Mouse (Mus musculus) granulocyte monocyte progenitor cell, adult 5-6 weeks (primary cell): ENCODE data around the gene Slc25a20. TPM values are rescaled to one million over a fixed set of nuclear protein-coding genes. Genes with fewer than 3 reads are reported as not detected.
A peak's percentile ranks its signal among the peaks of the same experiment; 100 is the strongest.
"Not testable (repeated sequence)": the region's sequence is repeated elsewhere in the genome, so short reads cannot be mapped to it uniquely, and the experiment has no call there.

Source experiments
- ATAC-seq: replicated peaks from 2 replicates; pipeline ENCODE4 v1.8.0; 2016; ENCODE audit warnings: mild to moderate bottlenecking, moderate TSS enrichment, inconsistent platforms; ENCODE audit not compliant: poor library complexity, severe bottlenecking
- total RNA-seq, 2 experiments: library from RNA; stranded (forward) in 1 of 2; stranded (reverse) in 1 of 2; fragments of 200-712, 200-1000 nt in 1 of 2; fragments of >200 nt in 1 of 2; fragmentation: Nextera tagmentation in 1 of 2; gene quantifications; 2 replicates each; pipeline ENCODE4 v1.2.3; 2014 to 2017

Gene Slc25a20
- total RNA-seq (2014; fragmentation: Nextera tagmentation) (20.2 and 28.6 TPM in 2 replicates), total RNA-seq (2017) (28.7 and 30.3 TPM in 2 replicates)

DNA sequence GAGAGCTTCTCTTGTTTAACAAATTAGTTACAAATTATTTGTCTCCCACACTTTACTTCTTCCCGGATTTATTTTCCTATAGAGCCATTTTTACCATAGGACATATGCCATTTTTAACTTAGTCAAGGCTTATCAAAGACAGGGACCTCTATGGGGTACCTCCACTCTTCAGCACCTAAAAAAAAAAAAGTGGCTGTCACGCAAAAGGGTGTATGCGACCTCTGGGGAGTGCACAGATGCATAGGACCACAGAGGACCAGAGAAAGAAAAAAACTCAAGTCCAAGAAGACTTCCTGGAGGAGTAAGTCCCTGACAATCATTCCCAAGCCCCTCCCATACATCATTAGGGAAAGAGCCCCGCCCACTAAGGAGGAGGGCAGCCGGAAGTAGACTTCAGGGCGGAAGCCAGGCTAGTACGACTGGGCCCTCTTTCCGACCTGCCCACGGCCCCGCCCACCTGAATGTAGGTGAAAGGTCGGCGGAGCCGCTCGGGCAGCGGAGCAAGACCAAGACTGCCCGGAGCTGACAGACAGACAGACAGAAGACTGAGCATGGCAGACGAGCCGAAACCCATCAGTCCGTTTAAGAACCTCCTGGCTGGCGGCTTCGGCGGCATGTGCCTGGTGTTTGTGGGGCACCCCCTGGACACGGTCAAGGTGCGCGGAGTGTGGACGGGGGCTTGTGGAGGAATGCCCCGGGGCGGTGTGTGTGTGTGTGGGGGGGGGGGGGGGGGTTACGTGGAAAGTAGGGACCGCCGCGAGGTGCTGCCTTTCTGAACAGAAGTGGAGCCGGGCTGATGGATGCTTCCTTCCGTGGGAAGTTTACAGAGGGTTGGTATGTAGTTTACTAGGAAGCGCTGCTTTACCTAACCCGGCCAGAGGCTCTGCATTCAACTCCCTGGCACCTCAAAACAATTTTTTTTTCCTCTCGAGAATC lies at the start of gene Slc25a20:
Gene Slc25a20, plus strand, starts transcription at position 412 of the 936 bp plus-strand sequence.
- peak; percentile 97 for ATAC-seq

DNA sequence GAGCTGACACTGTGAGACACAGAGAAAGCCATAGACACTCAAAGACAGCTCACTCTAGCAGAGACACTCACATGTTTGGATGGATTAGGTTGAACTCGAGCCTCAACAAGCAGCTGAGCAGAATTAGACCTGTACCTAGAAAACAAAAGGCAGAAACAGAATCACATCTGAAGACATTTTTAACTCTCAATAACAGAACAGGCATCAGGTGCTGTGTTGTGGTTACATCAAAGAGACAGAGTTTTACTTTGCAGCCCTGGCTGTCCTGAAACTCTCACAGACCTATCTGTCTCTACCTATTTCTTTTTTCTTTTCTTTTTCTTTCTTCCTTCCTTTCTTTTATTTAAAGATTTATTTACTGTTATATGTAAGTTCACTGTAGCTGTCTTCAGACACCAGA lies 44.6 kb upstream of the Slc25a20 start:
- no peak for ATAC-seq

DNA sequence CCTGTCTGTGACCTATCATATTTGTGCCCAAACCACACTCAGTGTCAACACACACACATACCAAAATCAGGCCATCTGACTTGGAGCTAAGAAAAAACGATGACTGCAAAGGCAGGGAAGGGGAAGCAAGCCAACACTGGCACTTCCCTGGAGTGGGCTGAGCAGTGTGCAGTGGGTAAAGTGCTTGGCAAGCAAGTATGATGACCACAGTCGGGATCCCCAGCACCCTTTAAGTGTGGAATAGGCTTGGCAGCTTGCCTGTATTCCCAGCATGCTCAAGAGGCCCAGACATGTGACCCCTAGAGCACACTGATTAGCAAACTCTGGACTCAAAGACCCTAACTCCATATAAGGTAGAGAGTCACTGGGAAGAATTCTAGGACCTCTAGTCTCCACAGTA lies 35.4 kb upstream of the Slc25a20 start:
- no peak for ATAC-seq

DNA sequence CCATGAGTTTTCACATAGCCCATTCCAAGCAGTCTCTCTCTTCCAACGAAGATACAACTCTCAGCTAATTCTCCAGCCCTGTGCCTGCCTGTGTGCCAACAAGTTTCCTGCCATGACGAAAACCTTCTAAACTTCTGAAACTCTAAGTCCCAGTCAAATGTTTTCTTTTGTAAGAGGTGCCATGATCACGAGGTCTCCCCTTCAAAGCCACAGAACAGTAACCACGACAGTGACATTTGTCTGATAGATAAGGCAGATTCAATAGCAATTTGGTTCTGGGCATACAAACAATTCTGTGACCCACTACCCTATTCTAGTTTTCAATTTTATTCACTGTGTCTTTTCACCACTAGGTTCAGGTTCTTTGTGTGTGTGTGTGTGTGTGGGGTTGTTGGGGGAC lies 33.7 kb upstream of the Slc25a20 start:
- ATAC-seq, result peak; percentile 20; the same call in 1 of the 2 replicates

DNA sequence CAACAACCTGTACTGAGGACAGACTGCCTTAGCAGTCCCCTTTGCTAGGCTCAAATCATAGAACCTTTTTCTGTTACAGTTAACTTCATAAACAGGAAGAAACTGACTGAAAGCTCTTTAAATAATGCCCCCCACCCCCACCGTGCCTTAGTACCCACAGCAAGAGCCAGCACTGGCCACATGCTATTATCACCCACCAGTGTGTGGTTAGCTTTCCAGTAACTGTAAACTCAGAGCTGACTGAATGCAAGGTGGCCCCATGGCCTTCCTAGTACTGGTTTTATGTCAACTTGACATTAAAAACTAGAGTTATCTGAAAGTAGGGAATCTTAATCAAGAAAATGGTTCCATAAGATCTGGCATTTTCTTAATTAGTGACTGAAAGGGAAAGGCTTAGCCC lies 31.2 kb upstream of the Slc25a20 start:
- ATAC-seq, result no peak

DNA sequence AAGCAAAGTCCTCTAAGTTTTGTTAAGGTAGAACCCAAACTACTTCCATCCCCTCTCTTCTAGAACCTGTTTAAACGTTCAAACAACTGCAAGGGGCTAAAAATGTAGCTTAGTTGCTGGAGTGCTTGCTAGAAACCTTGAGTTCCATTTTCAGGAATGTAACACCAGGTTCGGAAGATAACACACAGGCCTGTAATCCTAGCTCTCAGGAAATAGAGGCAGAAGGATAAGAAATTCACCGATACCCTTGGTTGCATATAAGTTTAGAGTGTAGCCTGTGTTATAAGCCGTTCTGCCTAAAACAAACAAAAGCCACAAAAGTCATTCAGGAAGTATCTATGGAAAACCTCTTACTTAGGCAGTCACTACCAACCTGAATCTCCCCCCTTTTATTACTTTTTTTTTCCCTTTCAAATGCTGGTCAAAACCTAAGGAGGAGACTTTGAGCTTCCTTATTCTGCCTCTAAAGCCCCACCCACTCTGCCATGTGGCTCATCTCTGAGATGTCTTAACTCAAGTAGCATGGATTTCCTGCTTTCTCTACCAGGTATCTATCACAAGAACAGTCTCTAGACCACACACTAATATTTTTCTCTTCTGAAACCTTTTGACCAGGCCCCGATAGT lies 30.1 kb upstream of the Slc25a20 start:
- peak; percentile 69 for ATAC-seq

DNA sequence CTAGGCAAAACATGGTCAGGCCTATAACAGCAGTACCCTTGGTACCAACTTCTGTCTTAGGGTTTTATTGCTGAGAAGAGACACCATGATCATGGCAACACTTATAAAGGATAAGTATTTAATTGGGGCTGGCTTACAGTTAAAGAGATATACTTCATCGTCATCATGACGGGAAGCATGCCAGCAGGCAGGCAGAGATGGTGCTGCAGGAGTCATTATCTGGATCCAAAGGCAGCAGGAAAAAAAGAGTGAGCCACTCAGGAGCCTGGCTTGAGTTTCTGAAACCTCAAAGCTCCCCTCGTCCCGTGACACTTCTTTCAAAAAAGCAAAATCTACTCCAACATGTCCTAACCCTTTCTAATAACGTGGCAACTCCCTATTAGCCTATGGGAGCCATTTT lies 29.5 kb upstream of the Slc25a20 start:
- ATAC-seq, result no peak

DNA sequence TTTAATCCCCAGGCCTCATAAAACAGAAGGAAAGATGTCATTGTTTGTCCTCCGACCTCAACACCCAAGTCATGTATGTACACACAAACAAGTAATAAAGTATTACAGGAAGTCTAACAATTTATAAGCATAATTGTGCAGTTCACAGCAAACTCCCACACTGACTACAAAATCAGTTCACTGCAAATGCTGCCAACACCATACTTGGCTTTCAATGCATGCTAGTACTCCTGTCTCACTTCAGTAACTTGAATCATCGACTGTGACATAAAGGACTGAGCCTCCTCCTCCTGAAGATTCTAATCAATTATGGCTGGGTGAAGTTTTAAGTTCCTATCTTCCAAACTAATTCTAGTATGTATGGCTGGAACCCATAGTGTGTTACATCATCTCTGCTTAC lies 28.0 kb upstream of the Slc25a20 start:
- no peak for ATAC-seq

DNA sequence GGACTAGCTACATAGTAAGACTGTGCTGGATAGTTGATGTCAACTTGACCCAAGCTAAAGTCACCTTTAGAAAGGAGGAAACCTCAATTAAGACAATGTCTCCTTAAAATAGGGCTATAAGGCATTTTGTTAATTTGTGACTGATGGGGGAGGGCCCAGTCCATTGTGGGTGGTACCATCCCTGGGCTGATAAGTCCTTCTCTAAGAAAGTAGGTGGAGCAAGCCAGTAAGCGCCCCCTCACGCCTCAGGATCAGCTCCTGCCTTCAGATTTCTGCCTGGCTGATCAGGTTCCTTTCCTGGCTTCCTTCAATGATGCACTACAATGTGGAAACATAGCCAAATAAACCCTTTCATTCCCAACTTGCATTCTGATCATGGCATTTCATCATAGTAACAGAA lies 26.5 kb upstream of the Slc25a20 start:
- ATAC-seq, result no peak

DNA sequence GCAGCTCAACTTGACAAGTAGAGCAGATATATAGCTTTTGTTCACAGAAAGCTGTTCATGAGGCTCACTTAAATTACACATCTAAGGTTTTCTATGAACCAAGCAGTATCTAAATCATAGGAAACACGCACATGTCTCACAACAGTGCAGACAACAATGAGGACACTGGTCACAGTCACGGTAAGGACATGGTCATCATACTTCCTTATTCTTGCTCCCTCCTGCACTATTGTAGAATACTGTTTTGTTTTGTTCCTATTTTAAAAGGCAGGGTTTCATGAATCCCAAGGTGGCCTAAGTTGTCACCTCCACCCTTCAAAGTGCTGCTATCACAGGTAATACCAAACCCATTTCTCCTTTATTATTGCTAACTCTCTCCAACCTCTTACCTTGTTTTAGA lies 22.1 kb upstream of the Slc25a20 start:
- ATAC-seq, result peak; percentile 68

DNA sequence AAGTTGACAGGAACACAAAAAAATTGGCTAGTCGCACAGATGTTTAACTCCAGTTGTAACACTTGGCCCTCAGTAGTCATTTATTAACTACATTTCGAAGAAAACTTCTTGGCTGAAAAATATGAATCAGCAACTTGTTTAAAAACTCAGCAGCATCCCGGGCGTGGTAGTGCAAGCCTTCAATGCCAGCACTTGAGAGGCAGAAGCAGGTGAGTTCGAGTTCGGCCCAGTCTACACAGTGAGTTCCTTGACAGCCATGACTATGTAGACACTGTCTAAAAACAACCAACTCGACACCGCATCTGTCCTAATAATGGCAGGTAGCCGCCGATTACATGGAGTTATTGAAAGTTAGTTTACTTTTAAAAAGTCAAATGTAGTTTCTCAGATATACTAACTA lies 13.7 kb upstream of the Slc25a20 start:
- ATAC-seq, result no peak

DNA sequence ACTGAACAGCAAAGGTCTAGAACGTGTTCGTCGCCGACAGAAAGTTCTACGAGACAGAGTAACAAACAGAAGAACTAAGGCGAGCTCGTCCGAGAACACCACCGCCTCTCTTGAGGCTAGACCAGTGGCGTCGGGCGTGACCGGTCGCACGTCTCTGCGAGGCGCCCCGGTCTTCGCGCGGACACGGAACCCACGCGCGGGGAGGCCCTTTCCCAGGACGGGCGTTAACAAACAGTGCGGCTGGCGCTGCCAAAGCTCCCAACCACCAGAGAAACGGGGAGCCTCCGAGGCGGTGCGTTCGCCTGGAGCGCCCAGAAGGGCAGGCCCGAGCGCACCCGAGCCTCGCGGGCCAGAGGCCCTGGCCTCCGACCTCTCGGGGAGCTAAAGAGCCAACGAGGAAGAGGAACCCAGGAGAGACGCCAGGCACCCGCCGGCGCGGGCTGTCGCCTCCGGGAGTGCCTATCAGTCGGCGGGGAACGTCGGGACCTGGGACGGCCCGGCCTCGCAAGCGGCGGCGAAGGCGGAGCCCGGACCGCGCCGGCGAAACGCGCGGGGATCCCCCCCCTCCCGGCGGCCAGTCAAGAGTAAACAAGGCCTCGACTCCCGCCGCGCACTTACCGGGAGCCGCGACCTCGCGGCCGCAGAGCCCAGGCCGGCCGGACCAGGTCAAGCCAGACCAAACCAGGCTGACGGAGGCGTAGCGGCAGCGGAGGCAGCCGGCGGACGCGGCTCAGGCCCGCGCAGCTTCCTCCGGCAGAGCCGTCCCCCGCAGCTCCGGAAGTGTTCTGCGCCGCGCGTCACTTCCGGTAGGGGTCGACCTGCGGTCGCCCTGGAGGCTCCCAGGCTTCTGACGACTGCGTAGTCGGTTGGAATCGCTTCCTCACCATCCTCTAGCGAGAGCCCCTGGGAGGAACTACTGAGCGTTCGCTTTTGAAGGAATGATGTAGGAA lies 13.0 kb upstream of the Slc25a20 start, which contains the start of gene Arih2:
Gene Arih2, minus strand, starts transcription at position 776 of the 950 bp plus-strand sequence.
- peak; percentile 93 for ATAC-seq

DNA sequence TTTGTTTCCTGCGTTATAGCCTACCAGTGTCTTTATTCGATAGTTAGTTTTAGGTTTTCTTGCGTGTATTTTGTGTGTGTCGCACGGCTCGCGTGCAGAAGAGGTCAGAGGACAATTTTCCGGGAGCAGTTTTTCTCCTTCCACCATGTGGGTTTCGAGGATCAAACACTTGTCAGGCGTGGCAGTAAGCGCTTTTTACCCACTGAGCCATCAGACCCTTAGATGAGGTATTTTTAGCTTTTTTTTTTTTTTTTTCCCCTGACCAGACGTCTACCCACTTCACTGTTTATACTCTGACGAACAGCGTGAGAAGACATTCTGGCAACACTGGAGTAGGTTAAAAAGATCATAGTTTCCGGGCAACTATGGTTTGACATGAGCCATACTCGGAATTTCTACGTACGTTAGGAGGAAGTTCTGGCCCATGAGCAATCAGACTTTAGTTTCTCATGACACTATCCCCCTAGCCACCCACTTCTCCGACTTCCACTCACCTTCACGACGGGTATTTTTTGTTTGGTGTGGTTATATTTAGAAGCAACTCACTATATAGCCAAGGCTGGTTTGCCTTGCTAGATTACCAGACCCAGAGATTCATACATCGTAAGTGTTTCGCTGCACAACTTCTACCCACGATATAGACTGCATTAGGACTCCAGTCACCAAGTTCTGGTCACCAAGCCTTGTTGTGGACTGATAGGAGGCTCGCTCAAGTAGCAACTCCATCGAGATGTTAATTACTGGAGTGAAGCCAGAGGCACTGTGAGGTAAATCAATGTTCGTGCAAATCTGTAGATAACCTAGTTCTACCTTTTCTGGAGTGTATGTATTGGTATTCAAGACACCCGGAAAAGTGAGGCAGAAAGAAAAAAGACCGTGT lies 12.1 kb upstream of the Slc25a20 start:
- peak; percentile 51 for ATAC-seq

DNA sequence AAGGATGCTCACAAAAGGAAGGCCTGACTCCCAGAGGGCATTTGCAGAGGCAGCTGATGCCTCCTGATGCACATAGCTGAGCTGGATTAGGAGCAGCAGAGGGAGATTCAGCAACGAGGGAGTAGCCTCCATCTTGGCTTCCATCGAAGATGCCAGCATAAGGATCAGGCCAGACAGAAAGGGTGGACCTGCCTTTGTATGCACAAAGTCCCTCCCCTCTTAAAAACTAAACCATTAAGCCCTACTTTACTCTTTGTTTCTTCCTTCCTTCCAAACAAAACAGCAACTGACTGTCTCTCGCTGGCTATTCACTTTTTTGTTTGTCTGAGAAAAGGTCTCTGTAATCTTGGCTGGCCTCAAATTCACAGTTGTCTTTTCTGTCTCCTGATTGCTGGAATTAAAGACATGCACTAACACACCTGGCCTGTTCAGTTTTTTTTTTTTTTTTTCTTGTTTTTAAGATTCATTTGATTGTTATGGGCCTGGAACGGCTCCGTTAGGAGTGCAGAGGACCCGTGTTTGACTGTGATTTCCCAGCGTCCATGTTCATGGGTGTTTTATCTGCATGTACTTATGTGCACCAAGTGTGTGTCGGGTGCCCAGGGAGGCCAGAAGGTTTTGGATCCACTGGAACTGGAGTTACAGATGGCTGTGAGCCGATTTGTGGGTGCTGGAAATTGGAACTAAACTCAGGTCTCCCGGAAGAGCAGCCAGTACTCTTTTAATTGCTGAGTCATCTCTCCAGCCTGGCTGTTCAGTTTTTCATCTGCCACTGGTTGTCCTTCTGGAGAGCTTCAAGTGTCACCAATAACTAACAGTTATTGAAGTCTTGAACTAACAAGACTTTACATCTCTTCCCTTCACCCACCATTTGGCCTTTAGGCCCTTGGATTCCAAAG lies 7.1 kb upstream of the Slc25a20 start:
- ATAC-seq, result no peak

DNA sequence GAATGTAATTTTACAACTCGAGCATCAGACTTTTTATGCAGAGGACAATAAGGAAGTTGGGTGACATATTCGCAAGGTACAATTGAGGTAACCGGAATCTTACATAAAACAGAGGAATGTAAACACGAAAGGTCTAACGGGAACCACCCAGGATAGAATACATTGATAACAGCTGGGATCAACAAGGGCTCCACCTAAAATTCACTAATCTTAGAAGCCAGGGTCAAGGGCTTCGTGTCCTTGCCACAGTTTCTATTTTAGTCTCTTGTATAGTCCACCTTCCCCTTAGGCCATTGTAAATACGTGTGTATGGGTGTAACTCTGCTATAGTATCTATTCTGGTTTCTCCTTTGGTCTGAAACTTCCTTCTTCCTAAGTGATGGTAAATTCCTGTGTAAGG lies 6.0 kb upstream of the Slc25a20 start:
- not testable (repeated sequence) for ATAC-seq

DNA sequence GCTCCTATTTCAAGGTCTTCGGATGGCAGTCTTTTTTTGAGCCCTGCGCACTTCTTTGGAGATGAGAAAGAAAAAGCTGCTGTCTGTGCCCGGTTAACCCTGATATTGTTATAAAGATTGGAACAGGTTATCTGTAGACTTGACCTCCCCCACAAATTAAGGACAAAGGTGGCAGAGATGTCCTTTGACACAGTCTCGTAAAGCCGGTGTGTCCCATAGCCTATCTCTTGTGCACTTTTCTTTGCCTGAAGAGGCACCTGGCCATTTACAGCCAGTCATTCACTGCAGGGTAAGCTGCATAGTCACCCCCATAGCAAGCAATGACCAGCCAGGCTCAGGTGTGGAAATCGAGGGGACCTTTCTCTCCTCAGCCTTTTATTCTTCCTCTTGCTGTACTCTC lies 772 bp downstream of the Slc25a20 start:
- ATAC-seq, result no peak

DNA sequence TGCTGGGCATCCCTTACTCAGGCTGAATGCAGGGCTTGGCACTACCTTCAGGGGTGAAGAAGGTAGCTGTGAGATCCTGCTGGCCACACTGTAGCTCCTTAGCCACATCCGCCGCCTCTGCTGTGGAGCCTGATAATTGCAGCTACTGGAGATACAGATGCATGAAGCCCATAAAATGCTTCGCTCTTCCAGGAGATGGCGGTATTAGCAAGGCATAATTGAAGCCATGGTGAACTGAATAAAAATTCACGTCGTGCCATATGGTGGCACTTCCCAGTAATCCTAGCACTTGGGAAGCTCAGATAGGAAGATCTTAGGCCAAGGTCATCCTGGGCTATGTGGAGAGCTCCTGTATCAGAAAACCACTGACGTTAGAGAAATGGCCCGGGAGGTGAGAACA lies 8.0 kb downstream of the Slc25a20 start:
- 0 out of 2 replicates have a peak, but pooled peaks have one; percentile 27 for ATAC-seq

DNA sequence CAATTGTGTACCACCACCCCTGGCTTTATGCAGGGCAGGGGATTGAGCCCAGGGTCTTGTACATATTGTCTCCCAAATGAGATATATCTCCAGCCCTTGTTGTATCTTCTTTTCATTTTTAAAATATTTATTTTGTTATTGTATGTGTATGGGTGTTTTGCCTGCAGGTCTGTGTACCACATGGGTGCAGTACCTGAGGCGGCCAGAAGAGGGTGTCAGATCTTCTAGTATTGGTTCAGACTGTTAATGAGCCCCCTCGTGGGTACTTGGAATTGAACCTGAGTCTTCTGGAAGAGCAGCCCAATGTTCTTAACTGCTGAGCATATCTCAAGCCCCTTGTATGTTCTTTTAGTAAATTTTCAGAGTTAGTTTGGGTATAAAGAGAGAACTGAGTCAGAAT lies 11.3 kb downstream of the Slc25a20 start:
- peak; percentile 44; the same call in 1 of the 2 replicates for ATAC-seq
